Mouse (Mus musculus): ENCODE measurements at regions not wholly inside any gene's neighbourhood (a gene's known extent, or its start where the extent isn't known, plus 50 kb on each side); places are given as distances from the start of the nearest gene placed in this dataset.

GRCm38 (mm10) chr15:24992665-24993324 is 420.8 kb downstream of the Basp1 start:
- intact Hi-C loops (cut with DNase I), result no loop called here

DNA sequence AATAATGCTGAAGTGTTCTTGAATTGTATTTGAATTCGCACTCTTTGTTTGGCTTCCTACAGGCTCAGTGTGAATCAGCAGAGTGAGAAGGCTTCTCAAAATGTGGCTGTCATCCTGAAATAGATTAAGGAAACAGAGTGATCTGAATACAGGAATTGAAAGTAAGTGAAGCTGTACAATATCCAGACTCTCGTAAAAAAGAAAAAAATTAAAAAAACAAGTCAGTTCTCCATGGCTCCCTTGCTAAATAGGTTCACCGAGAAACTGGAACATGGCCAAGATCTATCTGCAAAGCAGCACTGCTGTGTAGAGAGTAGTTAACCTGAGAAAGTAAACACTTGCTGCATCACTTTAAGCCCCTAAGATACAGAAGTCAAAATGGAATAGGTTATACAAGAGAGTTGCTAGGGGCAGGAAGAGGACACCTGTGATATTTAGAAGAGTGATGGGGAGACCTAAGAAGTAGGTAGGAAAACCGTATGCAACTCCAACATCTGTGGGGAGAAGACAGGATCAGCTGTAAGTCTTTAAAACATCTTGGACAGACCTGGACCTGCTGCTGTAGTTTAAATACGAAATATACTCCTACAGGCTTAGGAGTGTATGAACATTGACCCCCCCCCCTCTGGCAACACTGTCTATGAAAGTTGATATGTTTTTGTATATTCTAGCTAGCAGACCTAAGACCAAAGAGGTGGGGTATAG is 423.3 kb downstream of the Basp1 start:
- intact Hi-C loops (cut with DNase I), result no loop called here

GRCm38 (mm10) chr15:24980841-24981240 is 432.7 kb downstream of the Basp1 start:
- intact Hi-C loops (cut with DNase I), result no loop called here

GRCm38 (mm10) chr15:24972020-24972419 is 441.5 kb downstream of the Basp1 start:
- intact Hi-C loops (cut with DNase I), result no loop called here

DNA sequence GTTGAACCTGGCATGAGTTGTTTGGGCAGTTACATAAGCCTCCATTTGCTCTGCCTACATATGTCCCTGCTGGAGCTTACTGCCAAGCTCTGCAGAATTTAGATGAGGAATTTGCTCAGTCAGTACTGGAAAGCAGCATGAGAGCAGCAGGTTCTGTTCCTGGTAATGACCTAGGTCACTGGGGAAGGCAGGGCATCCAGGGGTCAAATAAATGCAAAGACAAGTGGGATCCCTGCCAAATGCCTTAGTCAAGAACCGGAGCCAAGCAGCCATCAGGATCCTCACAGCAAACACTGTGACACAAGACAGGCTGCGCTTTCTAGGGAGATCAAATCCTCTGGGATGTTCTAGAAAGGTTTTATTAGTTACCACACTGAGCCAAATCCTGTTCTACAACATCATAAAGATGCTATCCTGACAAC is 444.2 kb downstream of the Basp1 start:
- intact Hi-C loops (cut with DNase I), result no loop called here

GRCm38 (mm10) chr15:24968636-24969317 is 444.8 kb downstream of the Basp1 start:
- intact Hi-C loops (cut with DNase I), result no loop called here

DNA sequence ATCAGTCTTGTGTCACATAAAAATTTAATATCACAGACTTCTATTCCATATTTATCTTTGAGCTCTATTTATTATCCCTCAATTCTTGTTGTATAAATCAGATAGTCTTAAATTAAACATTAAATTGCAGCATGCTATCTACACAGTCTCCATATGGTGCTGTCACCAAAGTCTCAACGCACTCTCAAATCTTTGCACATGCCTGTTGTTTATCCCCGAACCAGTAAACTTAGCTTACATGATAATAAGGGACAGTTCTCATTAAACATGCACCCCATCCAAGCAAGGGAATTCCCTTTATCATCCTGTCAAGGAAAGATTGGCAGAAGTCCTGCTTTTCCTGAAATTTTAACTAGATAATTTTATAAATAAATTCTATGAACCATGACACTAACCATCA is 483.8 kb downstream of the Basp1 start:
- intact Hi-C loops (cut with DNase I), result no loop called here

DNA sequence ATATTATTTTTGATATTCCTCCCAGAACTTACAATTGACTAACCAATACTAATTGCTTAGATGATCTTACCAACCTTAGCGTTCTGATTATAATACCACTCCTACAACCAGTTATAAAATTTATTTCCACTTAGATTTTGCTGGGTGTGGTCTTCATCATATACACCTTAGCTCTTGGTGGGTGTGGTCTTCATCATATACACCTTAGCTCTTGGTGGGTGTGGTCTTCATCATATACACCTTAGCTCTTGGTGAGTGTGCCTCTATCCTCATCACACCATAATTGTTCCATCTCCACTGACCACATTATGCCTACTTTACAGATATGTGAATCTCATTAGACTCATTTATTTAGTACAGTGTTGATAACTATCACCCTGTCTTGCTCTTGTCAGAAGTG is 501.7 kb downstream of the Basp1 start:
- intact Hi-C loops (cut with DNase I), result no loop called here

- intact Hi-C loops (cut with DNase I), result no loop called here
Observed at GRCm38 (mm10) chr15:24911466-24911865, 502.1 kb downstream of the Basp1 start.

GRCm38 (mm10) chr15:24906957-24907356 is 506.6 kb downstream of the Basp1 start:
- intact Hi-C loops (cut with DNase I), result no loop called here

DNA sequence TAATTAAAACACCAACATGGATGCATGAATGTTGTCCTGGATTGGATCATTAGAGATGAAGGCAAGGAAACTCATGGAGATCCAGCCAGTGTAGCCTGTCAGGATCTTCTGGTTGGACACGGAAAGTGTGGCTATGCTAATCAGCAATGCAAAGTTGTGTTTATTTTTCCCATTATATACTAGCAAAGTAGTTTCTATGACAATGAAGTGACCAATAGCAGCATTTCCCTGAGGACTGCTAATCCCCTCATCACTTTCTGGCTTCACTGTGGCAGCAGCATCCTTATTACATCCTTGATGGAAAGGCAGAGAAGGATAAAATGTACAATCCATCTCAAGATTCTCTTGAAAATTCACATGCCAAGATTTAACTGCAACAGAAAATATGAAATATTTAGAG is 534.7 kb downstream of the Basp1 start:
- intact Hi-C loops (cut with DNase I), result no loop called here

DNA sequence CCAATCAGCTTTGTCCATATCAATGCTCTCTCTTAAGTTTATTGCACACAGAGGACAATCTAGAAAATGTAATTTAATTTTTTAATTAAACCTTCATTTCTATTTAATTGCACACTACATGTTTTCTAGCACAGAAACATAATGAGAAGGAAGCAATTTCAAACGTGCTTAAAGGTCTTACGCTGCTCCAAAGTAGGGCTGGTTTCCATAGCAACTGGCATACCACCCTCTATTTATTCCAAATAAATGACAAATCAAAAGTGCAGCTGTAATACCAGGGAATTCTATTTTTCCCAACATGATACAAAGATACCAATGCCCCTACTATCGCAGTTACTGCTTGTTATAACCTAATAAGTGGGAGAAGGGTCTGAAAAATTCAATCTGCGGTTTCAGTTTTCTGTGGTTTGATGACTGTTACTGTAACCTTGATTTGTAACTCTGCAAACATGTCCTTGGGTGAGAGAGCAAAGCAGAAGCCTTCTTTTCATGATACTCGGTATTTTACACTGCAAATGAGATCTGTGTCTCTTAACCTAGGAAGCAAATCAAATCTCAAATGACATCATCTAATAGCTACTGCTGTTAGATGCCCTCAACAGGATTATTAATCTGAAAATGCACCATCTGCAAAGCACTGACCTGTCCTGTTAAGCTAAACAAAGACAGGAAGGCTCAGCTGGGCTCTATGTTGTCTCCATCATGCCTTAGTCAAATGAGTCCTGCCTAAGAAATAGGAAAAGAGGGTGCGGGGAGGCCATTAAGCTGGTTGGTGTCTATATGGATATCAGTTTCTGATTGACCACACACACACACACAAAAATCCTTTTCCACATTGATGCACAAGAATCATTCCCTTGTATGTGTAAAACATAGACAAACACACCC is 535.6 kb downstream of the Basp1 start:
- intact Hi-C loops (cut with DNase I), result no loop called here

DNA sequence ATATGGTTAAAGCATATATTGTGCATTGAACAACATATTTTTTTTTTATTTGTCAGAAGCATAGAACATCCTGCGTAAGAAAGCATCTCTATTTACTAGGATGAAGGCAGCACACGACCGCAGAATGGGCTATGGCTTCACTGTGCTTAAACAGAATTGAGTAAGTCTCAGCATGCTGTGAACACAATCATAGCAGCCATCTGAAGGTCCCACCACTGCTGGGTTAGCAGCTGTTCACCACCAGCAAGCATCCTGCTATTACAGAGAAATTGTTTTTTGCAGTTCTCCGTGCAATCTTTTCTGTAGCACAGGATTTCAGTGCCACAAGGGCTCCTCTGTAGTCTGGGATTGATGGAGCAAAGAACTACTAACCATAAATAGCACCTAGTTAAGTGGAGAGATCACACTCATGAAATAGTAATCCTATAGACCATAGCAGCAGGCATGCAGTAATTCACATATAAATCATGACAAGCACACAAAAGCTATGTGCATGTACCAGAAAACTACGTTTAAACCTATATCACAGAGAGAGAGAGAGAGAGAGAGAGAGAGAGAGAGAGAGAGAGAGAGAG is 537.3 kb downstream of the Basp1 start:
- intact Hi-C loops (cut with DNase I), result no loop called here

DNA sequence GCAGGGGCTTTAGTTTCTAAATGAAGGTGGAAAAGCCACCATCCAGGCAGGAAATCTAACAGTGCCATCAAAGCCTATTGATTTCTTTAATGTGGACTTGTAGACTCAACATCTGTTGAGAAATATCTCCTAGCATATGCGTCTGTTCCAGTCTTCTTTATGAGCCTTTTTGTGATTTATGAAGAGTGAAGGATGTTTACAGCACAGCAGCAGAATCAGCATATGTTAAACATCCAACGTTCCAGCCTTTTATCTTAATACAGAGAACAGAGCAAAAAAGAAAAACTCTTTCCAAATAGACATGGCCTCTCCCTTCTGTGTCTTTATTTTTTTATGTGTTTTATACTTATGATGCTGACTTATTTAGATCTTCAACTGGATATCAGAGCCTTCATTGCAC is 573.3 kb downstream of the Basp1 start:
- intact Hi-C loops (cut with DNase I), result no loop called here

DNA sequence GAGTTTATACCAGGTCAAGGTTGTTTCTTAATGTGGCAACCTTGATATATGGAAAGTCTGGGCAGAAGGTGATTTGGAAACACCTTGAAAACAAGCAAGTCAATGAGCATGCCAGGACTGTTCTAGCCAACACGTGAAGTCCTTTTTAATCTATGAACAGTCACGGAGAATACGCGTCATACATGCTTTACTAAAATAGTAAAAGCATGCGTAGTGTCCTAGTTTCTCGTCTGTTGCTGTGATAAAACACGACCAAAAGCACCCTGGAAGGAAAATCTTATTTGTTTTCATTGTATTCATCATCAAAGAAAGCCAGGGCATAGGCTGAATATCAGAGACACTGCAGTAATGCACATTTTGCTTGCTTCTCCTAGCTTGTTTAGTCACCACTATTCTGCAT is 575.2 kb downstream of the Basp1 start:
- intact Hi-C loops (cut with DNase I), result no loop called here

- intact Hi-C loops (cut with DNase I), result no loop called here
Observed at GRCm38 (mm10) chr15:24827881-24828280, 585.7 kb downstream of the Basp1 start.

GRCm38 (mm10) chr15:24827259-24827658 is 586.3 kb downstream of the Basp1 start:
- intact Hi-C loops (cut with DNase I), result no loop called here

DNA sequence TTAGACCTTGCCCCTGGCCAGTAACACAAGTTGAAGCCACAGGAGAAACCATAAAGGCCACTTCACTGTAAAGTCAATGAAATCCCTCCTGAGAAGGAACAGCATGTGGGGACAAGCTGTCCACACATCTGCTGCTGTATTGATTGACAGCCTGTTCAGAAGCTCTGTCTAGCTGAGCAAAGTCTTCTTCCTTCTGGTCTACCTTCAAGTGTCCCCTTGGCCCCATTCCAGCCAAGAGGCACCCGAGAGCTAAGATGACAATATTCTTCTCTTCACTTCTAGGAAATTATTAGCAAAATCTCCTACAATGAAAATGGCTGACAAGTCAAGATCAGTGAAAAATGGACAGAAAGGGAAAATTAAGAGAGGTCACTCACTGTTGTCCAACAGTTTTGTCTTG is 616.7 kb downstream of the Basp1 start:
- intact Hi-C loops (cut with DNase I), result no loop called here

DNA sequence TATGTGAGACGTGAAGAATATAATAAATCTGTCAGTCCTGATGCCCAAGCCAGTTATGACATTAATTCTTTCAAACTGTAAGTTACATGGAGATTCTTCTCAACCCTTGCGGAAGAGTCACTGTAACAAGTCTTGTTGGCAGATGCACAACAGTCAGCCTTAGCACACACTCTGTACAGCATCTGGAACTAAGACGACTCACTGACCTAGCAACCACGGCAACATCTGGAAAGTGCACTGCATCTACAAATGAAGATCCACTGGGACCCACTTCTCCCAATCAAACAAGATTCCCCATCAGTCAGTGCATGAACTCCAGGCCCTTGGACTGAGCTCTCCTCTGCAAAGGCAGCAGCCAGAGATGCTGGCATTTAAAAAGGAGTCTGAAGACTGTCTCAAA is 620.2 kb downstream of the Basp1 start:
- intact Hi-C loops (cut with DNase I), result no loop called here

- intact Hi-C loops (cut with DNase I), result no loop called here
Observed at GRCm38 (mm10) chr15:24786336-24786735, 627.2 kb downstream of the Basp1 start.

- intact Hi-C loops (cut with DNase I), result no loop called here
Observed at GRCm38 (mm10) chr15:24778234-24778633, 635.3 kb downstream of the Basp1 start.
